Mouse (Mus musculus) left cerebral cortex, adult 11 months (tissue): ENCODE results near the gene Opalin.

Source experiments
- DNase-seq: peaks from one replicate; pipeline ENCODE4 v3.0.0; 2022; ENCODE audit warnings: low spot score

The Opalin gene

DNA sequence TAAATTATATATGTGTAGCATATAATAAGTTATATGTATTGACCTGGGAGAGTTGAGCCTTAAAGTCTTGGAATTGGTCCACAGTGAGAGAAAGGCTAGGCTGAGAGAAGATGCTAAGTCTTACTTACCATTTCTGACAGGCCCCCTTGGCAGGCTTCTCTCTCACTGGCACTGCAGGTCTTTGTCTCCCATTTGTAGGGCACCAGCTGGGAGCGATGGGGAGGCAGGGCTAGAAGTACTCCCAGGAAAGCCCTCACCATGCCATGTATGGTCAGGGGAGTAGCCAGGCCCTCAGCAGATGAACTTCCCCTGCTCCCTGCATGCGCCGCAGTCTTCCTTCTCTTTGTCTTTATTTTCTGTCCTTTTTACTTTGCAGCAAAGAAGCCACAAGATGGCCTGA is at the start of gene Opalin:
TSS of gene Opalin (minus strand) at position 208 of the 400 bp plus-strand sequence.
- no peak for DNase-seq

GRCm38 (mm10) chr19:41123009-41123408 is 46.1 kb upstream of the Opalin start:
- no peak for DNase-seq

- DNase-seq: no peak
These were observed 43.0 kb upstream of the Opalin start for GRCm38 (mm10) chr19:41119924-41120323.

GRCm38 (mm10) chr19:41118346-41118745 is 41.4 kb upstream of the Opalin start:
- no peak for DNase-seq

DNA sequence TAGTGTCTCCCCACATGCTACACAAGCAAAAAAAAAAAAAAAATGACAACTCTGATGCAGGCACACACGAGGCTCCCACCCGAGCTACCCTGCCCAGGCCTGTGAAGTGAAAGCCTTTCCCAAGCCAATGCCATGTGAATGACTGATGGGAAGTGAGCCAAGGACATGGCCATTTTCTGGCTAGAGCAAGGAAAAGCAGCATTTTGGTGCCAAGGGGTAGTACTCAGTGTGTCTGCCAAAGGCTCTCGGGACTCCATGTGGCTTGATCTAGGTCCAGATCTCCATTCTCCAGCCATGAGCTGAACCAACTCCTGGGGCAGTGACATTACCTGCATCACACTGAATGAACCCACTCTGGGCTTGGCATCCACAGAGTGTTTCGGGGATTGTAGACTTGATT is 40.4 kb upstream of the Opalin start:
- no peak for DNase-seq

DNA sequence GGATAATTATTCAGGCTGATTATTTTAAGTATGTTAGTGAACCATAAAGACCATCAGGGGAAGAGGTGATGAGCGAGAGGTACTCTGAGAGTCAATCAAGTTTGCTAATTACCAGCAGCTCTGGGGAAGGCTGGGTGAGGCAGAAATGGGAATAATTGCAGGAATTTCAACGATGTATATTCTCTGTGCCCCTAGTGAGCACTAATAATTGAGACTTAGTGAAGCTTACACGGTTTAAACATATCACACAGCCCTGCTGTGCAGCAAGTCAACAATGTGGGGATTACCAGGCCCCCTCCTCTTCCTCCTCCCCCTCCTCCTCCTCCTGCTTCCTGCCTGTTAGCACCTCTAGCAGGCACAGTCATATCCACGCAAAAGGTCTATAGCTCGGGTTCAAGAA is 37.7 kb upstream of the Opalin start:
- no peak for DNase-seq

- no peak for DNase-seq
These were observed 37.1 kb upstream of the Opalin start for GRCm38 (mm10) chr19:41113911-41114531.

DNA sequence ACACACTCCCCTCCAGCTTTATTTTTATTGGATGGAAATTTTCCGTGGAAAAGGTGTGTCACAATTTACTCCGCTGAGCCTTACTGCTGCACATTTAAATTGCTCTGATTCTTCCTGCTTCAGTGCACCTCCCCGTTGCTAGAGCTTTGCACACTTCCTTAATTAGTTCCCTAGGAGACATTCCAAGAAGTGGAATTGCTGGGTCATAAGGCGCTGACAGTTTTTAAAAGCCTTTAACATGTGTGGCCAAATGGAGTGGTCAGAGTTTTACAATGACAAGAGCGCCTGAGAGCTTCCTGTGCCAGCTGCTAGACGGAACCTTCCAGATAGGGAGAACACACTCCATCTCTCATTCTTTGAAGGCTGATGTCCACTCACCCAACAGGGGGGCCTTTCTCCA is 35.7 kb upstream of the Opalin start:
- DNase-seq: no peak

GRCm38 (mm10) chr19:41109991-41110390 is 33.1 kb upstream of the Opalin start:
- DNase-seq: no peak

DNA sequence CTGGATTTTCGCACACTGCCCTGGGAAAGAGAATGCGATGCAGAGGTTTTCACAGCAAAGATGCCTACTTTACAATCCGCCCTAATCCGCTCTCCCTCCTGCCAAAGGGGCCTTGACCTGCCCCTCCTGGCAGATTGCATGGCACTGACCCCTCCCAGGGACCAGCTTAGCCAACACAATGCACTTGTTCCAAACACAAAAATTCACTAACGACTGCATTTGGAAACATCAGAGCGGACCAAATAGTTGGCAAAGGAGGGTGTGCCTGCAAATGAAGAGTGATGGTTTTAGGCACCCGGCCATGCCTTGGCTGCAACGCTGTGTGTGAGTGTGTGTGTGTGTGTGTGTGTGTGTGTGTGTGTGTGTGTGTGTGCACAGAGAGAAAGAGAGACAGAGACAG is 32.6 kb upstream of the Opalin start:
- DNase-seq: no peak

DNA sequence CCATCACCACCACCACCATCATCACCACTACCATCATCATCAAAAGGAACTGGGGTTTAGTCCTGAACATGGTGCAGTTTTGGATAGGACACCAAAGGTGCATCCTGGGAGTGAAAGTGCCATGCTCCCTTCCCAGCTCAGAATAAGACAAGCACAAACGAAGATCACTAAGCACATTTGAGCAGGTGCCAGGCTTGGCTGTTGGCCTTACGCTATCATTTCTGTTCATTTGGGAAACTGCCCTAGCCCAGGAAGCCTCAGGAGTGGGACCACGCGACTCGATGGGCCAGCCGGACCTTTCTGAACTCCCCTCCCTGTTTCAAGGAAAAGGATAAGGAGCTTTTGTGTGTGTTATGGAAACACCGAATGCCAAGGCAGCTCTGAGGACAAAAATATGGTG is 31.8 kb upstream of the Opalin start:
- DNase-seq: no peak

DNA sequence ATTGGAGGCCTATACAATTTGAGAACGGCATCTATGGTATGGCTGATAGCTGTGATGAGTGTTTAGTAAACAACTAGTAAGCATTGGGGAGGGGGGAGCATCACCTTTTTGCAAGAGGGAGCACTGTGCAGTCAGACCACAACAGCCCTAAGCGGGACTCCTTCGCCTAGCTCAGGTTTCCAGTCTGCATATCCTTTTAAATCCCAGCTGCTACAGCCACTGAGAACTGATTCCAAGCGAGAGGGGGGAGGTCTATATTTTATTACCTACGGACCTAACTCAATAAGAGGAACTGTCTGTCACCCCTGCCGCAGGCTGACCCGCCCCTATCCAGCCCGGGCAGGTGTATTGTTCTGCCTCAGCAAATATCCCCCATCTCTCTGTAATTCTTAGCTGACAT is 30.6 kb upstream of the Opalin start:
- DNase-seq: no peak

DNA sequence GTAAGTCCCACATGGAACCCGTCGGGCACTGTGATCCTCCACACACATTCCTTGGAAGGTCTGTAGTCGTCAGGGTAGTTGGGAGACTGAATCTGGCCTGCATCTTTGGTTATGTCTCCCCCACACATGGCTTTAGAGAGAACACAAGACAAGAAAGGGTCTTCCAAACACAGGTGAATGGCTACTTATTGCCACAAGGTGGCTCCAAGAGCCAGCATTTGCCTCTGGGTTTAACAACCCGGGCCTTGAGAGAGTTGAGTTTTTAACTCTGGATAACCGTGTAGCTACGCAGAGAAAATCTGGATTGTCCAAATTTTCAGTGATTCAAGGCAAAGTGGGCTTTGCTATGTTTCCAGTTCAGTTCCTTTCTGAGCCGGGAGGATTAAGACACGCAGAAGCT is 28.0 kb upstream of the Opalin start:
- DNase-seq: no peak

DNA sequence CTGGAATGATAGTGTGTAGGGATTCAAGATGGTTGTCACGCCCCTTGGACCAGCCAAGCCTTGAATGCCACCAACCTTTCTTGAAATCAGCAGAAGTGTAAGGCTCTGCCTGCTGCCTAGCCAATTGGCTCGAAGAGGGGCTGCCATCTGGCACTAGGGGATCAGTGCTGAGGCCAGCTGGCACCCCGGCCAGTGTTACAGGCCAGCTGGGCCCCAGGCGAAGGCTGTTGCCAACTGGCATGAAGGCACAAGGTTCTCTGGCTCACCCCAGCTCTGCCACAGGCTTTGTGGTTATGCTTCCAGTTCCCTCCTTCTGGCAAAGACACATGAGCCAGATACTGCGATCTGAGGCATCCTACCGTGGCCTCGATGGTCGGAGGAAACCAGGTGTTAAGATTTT is 24.5 kb upstream of the Opalin start:
- DNase-seq: peak; percentile 75

DNA sequence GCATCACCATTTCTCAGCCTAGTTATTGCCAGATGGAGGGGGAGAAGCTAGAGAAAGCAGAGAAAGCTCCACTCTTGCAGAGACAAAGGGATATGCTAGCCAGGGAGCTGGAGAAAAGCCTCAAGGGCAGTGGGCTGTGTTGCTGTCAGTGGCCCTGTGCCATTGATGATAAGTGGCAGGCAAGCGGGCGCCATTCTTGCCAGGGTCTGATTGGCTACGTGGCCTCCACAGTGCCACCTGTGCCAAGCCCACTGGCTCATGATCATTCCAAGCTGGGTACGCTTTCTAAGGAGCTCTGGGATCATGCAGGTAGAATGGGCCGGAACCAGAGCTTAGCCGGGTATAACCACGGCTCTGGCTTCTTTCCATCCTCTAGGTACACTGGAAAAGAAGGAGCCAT is 23.9 kb upstream of the Opalin start:
- no peak for DNase-seq

- no peak for DNase-seq
These were observed 20.1 kb upstream of the Opalin start for GRCm38 (mm10) chr19:41097038-41097437.

GRCm38 (mm10) chr19:41091901-41092300 is 15.0 kb upstream of the Opalin start:
- no peak for DNase-seq

DNA sequence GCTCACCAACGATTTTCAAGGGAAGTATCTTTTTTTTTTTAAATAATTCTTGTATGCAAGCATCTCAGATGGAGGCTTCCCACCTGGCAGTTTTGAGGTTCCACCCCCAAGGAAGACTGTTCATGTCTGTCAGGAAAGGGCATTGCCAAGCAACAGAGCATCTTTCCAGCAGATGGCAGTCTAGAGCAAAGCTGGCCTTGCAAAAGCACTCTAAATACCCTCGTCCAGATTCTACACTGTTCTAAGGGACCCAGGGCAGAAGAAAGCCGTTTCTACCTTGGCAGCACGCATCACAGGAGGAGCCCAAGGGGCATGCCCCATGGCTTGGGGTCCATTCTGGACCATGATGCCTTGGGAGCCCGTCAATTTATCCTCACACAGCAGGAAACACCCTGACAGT is 12.9 kb upstream of the Opalin start:
- DNase-seq: peak; percentile 53

DNA sequence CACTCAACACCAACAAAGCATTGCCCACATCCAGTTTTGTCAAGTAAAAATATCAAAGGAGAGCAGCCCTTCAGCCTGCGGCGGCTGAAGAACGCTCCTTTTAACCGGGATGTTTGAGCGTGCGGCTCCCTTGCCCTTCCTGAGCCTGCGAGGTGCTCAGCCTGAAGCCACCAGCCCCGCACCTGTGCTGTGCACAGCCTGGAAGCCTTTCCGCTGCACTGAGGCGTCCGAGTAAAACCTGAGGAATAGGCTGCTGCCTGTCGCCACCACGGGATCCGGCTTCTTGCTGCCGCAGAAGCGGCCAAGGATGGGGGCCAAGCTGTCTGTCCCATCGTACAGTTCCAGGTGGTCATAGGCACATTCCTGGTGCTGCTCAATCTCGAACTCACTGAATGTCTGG is 11.6 kb upstream of the Opalin start:
- DNase-seq: no peak

- no peak for DNase-seq
These were observed 11.0 kb upstream of the Opalin start for GRCm38 (mm10) chr19:41087901-41088300.

DNA sequence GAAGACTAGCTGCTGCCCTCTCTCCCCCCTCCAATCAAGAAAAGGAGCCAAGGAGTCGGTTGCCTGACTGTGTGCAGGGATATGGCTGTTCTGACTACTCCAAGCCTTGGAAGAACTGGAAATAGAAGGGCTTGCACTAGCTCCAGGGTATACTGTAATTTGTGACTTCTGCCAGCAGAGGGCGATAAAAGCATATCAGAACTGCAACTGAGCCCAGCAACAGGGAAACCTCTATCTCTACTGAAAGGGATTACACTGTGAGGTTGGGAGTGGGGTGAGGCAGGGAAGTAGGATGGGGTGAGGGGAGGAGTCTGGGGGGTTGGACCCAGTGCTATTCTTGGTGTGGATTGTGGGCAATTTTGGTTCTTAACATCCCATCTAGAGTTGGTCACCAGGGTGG is 9.8 kb upstream of the Opalin start:
- peak; percentile 81 for DNase-seq

DNA sequence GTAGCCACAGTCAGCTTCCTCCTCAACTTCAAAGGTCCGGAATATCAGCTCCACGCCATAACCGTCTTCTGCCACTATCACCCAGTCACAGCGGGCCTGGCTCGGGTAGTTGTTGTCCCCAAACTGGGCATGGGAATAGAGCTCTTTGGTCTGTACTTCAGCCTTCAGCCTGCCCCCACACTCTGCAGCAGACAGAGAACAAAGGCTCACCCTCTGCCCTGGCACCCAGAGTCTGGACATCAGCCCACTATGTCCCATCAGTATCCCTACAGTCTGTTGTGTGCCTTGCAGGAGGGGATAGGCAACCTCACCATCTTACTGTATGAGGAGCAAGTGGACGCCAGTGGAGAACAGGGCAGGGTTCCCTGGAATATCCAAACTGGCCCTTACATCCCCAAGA is 9.4 kb upstream of the Opalin start:
- no peak for DNase-seq

DNA sequence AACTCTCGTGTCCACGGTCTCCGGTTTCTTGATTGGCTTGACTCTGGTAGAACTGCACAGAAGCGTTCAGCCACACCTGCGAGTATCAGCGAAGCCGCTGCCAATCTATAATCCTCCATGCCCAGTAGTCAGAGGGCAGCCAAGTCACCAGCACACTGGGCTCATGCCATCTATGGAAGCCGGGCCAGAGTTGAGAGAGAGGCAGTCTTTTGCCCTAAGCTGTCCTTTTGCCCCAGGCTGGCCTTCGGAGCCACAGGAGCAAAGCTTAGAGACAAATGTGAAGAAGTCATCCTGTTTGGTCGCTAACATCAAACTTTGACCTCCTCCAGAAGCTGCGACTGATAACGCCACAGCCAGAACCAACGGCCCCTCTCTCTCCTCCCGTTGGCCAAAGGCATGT is 6.7 kb upstream of the Opalin start:
- DNase-seq: no peak

- DNase-seq: no peak
These were observed 4.7 kb upstream of the Opalin start for GRCm38 (mm10) chr19:41081589-41081988.
